Mouse (Mus musculus): ENCODE results near the gene Olfr99.

DNA sequence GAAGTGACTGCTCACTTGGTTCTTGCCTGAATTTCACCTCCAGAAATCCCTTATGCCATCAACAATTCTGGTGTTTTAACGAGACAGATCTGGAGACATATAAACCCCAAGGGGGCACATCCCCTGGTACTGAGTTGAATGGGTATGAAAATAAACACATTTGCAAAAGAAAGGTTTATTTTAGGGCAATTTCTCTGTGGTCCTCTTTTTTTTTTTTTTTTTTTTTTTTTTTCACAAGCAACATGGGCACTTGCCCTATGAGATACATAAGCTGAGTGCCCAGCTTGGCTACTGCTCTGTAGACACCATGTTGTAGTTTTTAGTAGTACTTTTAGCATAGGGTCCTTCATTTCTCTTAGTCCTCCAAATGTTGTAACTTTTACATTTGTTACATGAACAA, at the start of gene Olfr99:
- no peak for TF ChIP-seq CTCF (IDR thresholded peaks at IDR 0.05; ENCODE audit: insufficient read depth, low read depth, low read length)
- TF ChIP-seq POLR2A (IDR thresholded peaks at IDR 0.05; ENCODE audit: insufficient read depth, low read depth, low read length), result no peak

All from olfactory bulb, adult 2 months (tissue).